Mouse (Mus musculus) gastrocnemius, postnatal 36 days (tissue): ENCODE data around the gene Olfr593. TPM values are rescaled to one million over a fixed set of nuclear protein-coding genes. Genes with fewer than 3 reads are reported as not detected.
"Not testable (repeated sequence)": the region's sequence is repeated elsewhere in the genome, so short reads cannot be mapped to it uniquely, and the experiment has no call there.

Source experiments
- DNase-seq, 2 experiments: peaks; one replicate each; pipeline ENCODE4 v3.0.0; 2022
- intact Hi-C: fragments of 180-260 bp; cut with DNase I; formaldehyde crosslinking; loops from one replicate; pipeline ENCODE4 v1.15.1; 2025
- long read RNA-seq, 2 experiments: library from polyadenylated mRNA; stranded (forward); transcript quantifications; one replicate each; pipeline ENCODE4 v2.0.0; 2021
- microRNA-seq, 2 experiments: library from miRNA; unstranded; fragments of <30 nt; microRNA quantifications; one replicate each; pipeline ENCODE4 v1.2.0; 2021
- total RNA-seq, 2 experiments: library from RNA; stranded (reverse); gene quantifications; 2 replicates each; pipeline ENCODE4 v1.2.3; 2021

Gene Olfr593
- not detected for total RNA-seq
- long read RNA-seq, experiment 1: 0 reads
- long read RNA-seq, experiment 2: 0 reads

DNA sequence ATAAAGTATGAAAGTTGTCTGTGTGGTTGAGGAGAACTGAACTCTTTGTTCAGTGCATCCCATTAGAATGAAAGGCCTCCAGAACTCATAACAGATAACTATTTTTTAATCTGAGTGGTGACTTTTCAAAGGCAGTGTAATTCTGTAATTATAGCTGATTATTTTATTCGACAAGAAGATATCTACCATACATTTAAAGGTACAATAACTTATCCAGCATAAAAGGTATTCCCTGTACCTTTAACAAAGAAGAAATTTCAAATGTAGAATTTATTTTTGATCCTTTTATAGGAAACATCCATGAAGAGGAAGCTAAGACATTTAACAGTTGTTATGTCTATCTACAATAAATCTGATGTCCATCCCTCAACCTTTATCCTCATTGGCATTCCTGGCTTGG lies at the start of gene Olfr593:
Olfr593 (plus strand) TSS at position 301 of the 400 bp plus-strand sequence.
- no peak for DNase-seq
- intact Hi-C loops: no loop called here

DNA sequence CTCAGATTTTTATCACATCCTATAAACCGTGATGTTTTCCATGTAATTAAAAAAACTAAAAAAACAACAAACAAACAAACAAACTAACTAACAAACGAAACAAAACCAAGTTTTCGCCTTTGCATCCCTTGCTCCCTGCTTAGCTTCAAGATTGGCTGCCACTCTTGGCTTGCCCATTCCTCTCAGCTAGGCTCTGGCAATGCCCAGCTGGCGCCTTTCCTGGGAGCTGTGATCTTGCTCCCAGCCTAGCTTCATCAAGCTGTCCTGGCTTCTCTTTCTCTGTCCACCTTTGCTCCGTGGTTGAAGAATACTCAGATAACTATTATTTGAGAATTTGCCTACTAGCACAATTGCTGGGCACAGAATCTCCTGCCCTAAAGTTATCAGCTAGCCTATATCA lies 42.0 kb upstream of the Olfr593 start:
- intact Hi-C loops: no loop called here
- DNase-seq: no peak

DNA sequence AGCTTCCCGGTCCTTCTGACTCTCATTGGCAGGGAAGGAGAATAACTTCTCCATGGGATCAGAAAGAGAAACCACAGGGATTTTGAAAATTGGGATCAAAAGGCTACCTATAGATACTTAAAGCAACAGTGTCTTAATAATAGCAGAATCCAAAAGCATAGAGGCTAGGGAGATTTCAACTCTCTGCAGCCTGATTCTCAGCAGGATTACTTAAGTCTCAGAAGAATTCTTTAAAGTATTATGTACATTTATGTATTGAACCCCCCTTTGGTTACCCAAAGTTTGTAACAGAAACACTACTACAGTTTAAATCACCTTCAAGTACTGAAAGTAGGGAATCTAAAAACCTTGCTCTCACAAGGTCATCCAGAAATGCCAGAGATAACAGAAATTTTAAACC lies 33.4 kb upstream of the Olfr593 start, which contains the start of gene Olfr591:
Olfr591 (minus strand) TSS at position 101 of the 400 bp plus-strand sequence.
- intact Hi-C loops: no loop called here
- no peak for DNase-seq

DNA sequence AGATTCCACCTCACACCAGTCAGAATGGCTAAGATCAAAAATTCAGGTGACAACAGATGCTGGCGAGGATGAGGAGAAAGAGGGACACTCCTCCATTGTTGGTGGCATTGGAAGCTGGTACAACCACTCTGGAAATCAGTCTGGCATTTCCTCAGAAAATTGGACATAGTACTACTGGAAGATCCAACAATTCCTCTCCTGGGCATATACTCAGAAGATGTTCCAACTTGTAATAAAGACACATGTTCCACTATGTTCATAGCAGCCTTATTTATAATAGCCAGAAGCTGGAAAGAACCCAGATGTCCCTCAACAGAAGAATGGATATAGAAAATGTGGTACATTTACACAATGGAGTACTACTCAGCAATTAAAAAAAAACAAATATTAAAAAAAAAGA lies 27.2 kb upstream of the Olfr593 start, which contains the start of gene Olfr592:
Olfr592 (plus strand) TSS at position 301 of the 400 bp plus-strand sequence.
- intact Hi-C loops, DNase-seq: not testable (repeated sequence)

DNA sequence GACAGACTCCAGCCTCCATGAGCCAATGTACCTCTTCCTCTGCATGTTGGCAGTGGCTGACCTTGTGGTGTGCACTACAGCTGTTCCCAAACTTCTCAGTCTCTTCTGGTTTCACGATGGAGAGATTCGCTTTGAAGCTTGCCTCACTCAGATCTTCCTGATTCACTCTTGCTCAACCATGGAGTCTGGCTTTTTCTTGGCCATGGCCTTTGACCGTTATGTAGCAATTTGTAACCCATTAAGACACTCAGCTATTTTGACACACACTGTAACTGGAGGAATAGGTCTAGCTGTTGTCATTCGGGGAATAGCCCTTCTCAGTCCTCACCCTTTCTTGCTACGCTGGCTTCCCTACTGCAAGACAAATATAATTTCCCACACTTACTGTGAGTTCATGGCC lies 388 bp downstream of the Olfr593 start:
- intact Hi-C loops, DNase-seq: not testable (repeated sequence)

DNA sequence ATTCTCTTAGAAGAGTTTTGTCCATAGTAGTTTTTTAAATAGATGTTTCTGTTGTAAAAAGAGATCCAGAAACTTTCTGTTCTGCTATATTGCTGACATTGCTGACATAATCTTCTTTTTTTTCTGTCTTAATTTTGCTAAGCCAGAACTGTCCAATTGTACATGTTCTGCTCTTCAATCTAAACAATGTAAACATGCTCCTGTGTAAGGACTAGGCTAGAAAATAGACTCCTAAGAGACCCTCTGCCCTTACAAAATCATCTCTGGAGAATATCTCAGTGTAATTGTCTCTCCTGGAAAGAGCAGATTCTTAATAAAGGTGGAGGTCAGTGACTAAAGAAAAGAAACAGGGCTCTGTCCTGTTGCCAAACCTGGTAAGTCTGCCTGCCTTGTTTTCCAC lies 5.0 kb downstream of the Olfr593 start, which contains the start of gene Olfr594:
Olfr594 (plus strand) TSS at position 301 of the 400 bp plus-strand sequence.
- intact Hi-C loops: no loop called here
- DNase-seq: no peak

DNA sequence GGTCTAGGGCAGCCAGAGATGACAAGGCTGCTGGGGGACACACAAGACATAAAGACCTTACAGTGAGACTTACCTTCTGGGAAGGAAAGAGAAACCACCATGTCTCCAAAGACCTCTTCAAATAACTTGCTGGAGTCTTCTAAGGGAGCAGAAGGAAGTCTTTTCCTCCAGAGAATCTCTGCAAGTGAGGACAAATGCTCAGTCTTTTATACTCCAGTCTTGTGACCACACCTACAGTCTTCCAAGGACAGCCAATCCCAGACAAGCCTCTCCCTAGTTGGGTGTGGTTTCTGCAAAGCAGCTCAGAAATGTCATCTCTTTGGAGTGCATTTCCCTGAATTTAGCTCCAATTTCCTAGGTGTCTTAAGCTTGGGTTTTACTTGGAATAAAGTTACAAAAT lies 40.7 kb downstream of the Olfr593 start, which contains the start of gene Usp17ld:
Usp17ld (minus strand) TSS at position 101 of the 400 bp plus-strand sequence.
- intact Hi-C loops, DNase-seq: not testable (repeated sequence)

Small RNA genes within 50 kb of the gene (microRNA-seq; reads per million reads assigned to microRNA genes)
- gene Gm25171: 0 reads per million in 2 experiments

Other genes starting within 250 kb of the Olfr593 start
- not detected for gene Olfr576, start 249.2 kb upstream of the Olfr593 start, total RNA-seq
- not detected for gene Olfr577, start 235.9 kb upstream of the Olfr593 start, total RNA-seq
- not detected for gene Olfr578, start 222.5 kb upstream of the Olfr593 start, total RNA-seq
- gene Olfr582, start 173.8 kb upstream of the Olfr593 start, total RNA-seq: not detected
- not detected for gene Olfr583, start 160.6 kb upstream of the Olfr593 start, total RNA-seq
- gene Olfr584, start 130.0 kb upstream of the Olfr593 start, total RNA-seq: not detected
- not detected for gene Olfr585, start 114.1 kb upstream of the Olfr593 start, total RNA-seq
- gene Olfr586, start 86.2 kb upstream of the Olfr593 start, total RNA-seq: not detected
- gene Olfr588-ps1, start 71.0 kb upstream of the Olfr593 start, total RNA-seq: not detected
- gene Olfr589, start 55.5 kb upstream of the Olfr593 start, total RNA-seq: not detected
- gene Olfr591, start 33.5 kb upstream of the Olfr593 start, total RNA-seq: not detected
- gene Olfr592, start 27.1 kb upstream of the Olfr593 start, total RNA-seq: not detected
- not detected for gene Olfr594, start 5.1 kb downstream of the Olfr593 start, total RNA-seq
- not detected for gene Usp17ld, start 40.6 kb downstream of the Olfr593 start, total RNA-seq
- not detected for gene Olfr596, start 93.8 kb downstream of the Olfr593 start, total RNA-seq
- not detected for gene Olfr597, start 104.5 kb downstream of the Olfr593 start, total RNA-seq
- gene Olfr598, start 111.7 kb downstream of the Olfr593 start, total RNA-seq: not detected
- gene Olfr599, start 124.1 kb downstream of the Olfr593 start, total RNA-seq: not detected
- not detected for gene Olfr600, start 137.8 kb downstream of the Olfr593 start, total RNA-seq
- not detected for gene Olfr601, start 150.8 kb downstream of the Olfr593 start, total RNA-seq
- not detected for gene Olfr603, start 174.3 kb downstream of the Olfr593 start, total RNA-seq
- gene Usp17lc, start 203.2 kb downstream of the Olfr593 start, total RNA-seq: not detected
- not detected for gene Olfr605, start 233.6 kb downstream of the Olfr593 start, total RNA-seq
- gene Olfr606, start 237.2 kb downstream of the Olfr593 start, total RNA-seq: not detected